Mouse (Mus musculus): Measurements from ENCODE around the gene Neurod6. TPM values are rescaled to one million over a fixed set of nuclear protein-coding genes. Genes with fewer than 3 reads are reported as not detected.
"Not testable (repeated sequence)": the region's sequence is repeated elsewhere in the genome, so short reads cannot be mapped to it uniquely, and the experiment has no call there.

Neurod6 gene
- not detected in 2 replicates for polyA plus RNA-seq (2016; fragmentation: Nextera tagmentation; extraction: Ambion mirVana)

DNA sequence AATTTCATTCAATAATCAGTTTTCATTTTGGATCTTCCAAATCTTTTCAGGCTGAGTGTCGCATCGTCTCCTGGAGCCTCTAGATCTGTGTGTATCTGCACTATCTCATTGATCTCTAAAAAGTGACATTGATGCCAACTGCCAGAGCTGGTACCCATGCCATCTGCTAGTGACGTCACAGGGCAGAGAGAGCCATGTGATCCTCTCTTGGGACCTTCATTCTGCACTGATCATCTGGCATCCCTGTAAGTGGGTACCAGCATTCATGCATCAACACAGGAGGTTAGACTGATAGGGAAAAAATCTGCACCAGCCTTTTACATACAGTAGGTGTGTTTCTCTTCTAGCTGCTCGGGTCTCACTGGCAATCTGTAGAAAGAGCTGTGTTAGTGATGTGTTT is at the start of gene Neurod6:
Gene Neurod6 (minus strand): TSS at position 290 of the 400 bp plus-strand sequence.
- Histone ChIP-seq H3K9ac (no peak within 1 kb of the TSS), H3K27ac (no peak within 1 kb of the TSS), H3K36me3 (no peaks in the 10 kb centered on the region), H3K4me3 (no peak within 1 kb of the TSS), H3K4me1 (no peaks in the 10 kb centered on the region), H3K9me3 (replicated peaks) (no peaks in the 10 kb centered on the region), H3K27me3 (replicated peaks) (peaks cover 28% of the 10 kb centered on the region), H3K4me2 (no peak within 1 kb of the TSS)
- WGBS (ENCODE audit: insufficient replicate concordance), result 70% methylated on average over 4 of the region's 4 CpGs
- ATAC-seq, result no peak

DNA sequence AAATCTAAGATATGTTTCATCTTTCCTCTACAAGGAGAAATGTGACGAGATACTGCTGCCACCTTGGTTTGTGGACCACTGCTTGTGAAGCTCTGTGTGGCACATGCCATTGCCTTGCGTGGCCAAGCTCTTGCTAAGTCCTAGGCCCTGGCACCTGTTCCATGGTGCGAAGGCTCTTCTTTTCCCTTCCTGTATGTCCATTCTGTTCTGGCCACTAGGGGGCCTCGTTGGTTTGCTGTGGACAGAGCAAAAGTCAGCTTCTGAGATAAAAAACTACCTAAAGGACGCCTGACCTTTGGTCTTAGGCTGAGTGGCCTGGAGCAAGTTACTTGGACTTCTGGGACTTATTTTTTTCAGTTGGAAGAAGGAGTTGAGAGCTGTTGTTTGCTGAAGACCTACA is 36.1 kb upstream of the Neurod6 start:
- 21% methylated on average over 5 of the region's 5 CpGs for WGBS (ENCODE audit: insufficient replicate concordance)
- Histone ChIP-seq H3K27ac (no peak overlapping the region), H3K4me1 (no peaks in the 10 kb centered on the region), H3K4me2 (no peak overlapping the region), H3K9me3 (replicated peaks) (no peaks in the 10 kb centered on the region), H3K9ac (no peak overlapping the region), H3K36me3 (no peaks in the 10 kb centered on the region), H3K4me3 (no peak overlapping the region), H3K27me3 (replicated peaks) (no peaks in the 10 kb centered on the region)
- ATAC-seq, result no peak

DNA sequence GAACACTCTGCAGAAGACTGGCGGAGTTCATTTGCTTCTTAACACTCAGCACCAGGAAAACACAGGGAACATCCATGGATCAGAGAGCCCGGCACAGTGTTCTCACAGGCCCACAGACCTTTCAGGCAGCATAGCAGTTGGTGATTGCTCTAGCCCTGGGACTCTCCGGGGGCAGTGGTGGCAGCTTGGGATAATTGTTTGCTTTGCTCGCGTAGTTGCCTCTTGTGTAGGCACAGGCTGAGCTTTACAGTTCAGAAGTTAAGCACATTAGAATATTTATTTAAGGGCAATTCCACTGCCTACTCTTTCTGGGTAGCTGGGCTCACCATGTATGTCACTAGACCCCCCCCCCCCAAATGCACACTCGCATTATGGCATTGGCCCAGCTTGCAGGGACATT is 34.4 kb upstream of the Neurod6 start:
- ATAC-seq, result no peak
- Histone ChIP-seq H3K4me3 (no peak overlapping the region), H3K36me3 (no peaks in the 10 kb centered on the region), H3K9ac (no peak overlapping the region), H3K27ac (no peak overlapping the region), H3K27me3 (replicated peaks) (no peaks in the 10 kb centered on the region), H3K9me3 (replicated peaks) (no peaks in the 10 kb centered on the region), H3K4me2 (no peak overlapping the region), H3K4me1 (no peaks in the 10 kb centered on the region)
- 66% methylated on average over 6 of the region's 6 CpGs for WGBS (ENCODE audit: insufficient replicate concordance)

DNA sequence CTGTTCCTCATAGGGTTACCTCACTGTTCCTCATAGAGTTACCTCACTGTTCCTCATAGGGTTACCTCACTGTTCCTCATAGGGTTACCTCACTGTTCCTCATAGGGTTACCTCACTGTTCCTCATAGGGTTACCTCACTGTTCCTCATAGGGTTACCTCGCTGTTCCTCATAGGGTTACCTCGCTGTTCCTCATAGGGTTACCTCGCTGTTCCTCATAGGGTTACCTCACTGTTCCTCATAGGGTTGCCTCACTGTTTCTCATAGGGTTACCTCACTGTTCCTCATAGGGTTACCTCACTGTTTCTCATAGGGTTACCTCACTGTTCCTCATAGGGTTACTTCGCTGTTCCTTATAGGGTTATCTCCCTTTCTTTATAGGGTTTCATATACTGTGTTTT is 29.9 kb upstream of the Neurod6 start:
- H3K27me3 ChIP-seq (replicated peaks); H3K9ac ChIP-seq; H3K9me3 ChIP-seq (replicated peaks); H3K36me3 ChIP-seq; H3K4me1 ChIP-seq; H3K27ac ChIP-seq; H3K4me2 ChIP-seq; H3K4me3 ChIP-seq; ATAC-seq: not testable (repeated sequence)
- WGBS (ENCODE audit: insufficient replicate concordance), result 80% methylated on average over 4 of the region's 4 CpGs

DNA sequence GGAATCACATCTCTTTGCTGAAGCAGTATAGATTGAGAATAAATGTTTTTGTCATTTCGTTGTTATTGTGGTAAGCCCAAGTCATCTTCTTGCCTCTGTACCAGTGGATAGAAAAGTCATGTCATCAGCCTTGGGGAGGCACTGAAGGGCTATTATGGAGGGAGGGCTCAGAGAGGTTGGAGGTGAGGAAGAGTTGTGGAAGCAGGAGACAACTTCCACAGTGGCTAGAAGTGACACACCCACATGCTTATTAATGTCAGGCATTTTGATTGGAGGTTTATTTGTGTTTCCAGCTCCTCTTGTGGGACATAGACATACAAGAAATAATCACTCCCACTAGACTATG is 23.7 kb upstream of the Neurod6 start:
- 58% methylated on average over 1 of the region's 1 CpGs for WGBS (ENCODE audit: insufficient replicate concordance)
- no peaks in the 10 kb centered on the region for H3K36me3 ChIP-seq
- H3K9me3 ChIP-seq (replicated peaks), result no peaks in the 10 kb centered on the region
- H3K4me3 ChIP-seq, result no peak overlapping the region
- no peak overlapping the region for H3K4me2 ChIP-seq
- ATAC-seq, result no peak
- H3K27ac ChIP-seq, result no peak overlapping the region
- no peaks in the 10 kb centered on the region for H3K4me1 ChIP-seq
- H3K27me3 ChIP-seq (replicated peaks), result no peaks in the 10 kb centered on the region
- H3K9ac ChIP-seq, result no peak overlapping the region

DNA sequence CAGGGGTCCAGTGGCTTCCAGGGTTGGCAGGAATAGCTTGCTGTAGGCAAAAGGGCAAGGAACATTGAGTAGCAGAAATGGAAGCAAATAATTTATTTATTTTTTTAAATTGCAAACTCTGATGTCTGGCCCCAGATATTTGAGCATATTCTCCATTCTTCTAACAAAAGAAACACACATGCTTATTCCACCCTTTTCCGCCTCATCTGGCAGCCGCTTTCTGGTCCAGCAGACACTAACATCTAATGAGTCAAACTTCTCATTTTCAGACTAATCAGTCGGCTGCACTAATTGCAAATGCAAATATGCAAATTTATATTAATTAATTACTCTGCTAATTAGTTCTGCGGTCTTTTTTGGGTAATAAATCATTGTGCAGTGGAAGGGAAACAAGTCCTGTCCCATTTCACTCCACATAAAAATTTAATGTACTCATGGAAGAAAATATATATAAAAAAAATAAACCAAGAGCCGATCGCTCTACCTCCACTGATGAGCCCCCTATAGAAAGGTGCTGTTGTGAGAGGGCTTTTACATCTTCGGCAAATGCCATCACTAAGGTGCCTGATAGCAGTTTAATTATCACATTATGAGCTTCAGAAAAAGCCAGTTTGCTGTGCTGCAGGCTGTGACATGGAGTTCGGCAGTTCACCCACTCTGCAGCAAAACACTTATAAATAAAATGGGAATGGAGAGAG is 23.1 kb upstream of the Neurod6 start:
- Histone ChIP-seq H3K36me3 (no peaks in the 10 kb centered on the region), H3K9me3 (replicated peaks) (no peaks in the 10 kb centered on the region), H3K4me3 (no peak overlapping the region), H3K27ac (no peak overlapping the region), H3K9ac (no peak overlapping the region), H3K4me1 (no peaks in the 10 kb centered on the region), H3K27me3 (replicated peaks) (no peaks in the 10 kb centered on the region), H3K4me2 (no peak overlapping the region)
- no peak for ATAC-seq
- WGBS (ENCODE audit: insufficient replicate concordance), result 73% methylated on average over 8 of the region's 8 CpGs

DNA sequence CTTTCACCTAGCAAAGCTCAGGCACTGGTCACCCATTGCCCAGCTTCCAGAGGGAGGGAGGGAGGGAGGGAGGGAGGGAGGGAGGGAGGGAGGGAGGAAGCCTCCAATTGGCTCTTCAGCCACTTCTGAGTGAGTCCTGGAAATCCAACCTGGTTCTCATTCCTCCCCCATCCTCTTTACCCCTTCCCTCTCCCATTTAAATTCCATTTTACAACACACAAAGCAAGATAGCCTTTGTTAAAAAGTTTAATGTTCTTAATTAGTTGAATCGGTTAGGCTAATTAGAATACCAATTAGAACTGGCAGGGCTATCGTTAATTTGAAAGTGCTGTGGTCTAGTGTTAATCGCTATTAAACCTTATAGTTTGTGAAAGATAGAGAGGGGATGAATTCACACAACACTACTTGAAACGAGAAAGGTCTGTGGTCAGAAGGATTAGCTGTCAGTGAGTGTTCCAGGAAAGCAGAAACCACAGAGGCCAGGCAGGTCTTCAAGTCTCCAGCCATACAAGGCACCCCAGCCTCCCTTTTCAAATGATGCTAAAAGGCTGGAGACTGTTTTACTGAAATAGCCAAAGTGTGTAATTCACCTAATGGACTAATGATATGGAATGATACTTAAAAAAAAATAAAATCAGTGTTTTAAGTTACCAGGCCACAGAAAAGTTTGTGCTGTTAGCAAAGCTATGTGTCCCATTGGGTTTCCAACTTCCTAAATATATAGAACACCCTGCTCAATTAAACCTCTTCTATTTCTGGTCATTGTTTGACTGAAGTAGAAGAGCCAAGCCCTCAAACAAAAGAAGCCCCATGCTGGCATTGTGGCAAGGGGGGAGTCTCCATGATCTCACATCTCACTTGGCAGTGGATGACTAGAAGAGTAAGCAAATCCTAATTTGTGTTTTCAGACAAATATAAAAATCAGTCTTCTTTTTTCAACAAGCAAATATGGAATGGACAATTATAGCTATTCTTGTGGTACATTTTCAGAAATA is 19.6 kb upstream of the Neurod6 start:
- H3K4me1 ChIP-seq, result no peaks in the 10 kb centered on the region
- H3K4me3 ChIP-seq, result no peak overlapping the region
- H3K36me3 ChIP-seq, result no peaks in the 10 kb centered on the region
- no peak overlapping the region for H3K9ac ChIP-seq
- no peak for ATAC-seq
- no peaks in the 10 kb centered on the region for H3K27me3 ChIP-seq (replicated peaks)
- no peaks in the 10 kb centered on the region for H3K9me3 ChIP-seq (replicated peaks)
- no peak overlapping the region for H3K4me2 ChIP-seq
- 31% methylated on average over 4 of the region's 4 CpGs for WGBS (ENCODE audit: insufficient replicate concordance)
- no peak overlapping the region for H3K27ac ChIP-seq

DNA sequence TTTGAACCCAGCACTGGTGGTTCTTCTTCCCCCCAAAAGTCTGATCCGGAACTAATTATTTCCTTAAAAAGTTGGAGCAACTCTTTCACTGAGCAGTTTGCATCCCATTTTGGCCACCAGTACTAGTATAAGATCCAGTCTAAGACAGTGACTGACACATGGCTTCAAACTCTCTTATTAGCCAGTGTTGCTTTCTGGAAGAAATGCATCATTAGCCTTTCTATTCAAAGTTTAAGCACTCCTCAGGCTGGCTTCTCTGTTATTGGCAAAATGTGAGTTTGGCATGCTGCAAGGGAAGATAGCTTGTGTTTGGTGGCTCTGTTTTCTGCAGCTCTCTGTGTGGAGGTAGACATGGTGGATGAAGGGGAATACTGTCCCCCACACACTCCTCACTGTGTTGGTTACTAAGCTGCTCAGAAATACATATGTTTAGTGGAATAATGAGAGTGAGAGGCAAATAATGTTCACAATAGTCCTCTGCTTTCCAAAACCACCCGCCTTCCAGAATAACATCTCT is 9.0 kb upstream of the Neurod6 start:
- no peak overlapping the region for H3K27ac ChIP-seq
- H3K27me3 ChIP-seq (replicated peaks), result no peaks in the 10 kb centered on the region
- ATAC-seq, result no peak
- H3K4me1 ChIP-seq, result no peaks in the 10 kb centered on the region
- H3K9ac ChIP-seq, result no peak overlapping the region
- WGBS (ENCODE audit: insufficient replicate concordance), result 68% methylated on average over 2 of the region's 2 CpGs
- no peak overlapping the region for H3K4me2 ChIP-seq
- no peaks in the 10 kb centered on the region for H3K9me3 ChIP-seq (replicated peaks)
- H3K36me3 ChIP-seq, result no peaks in the 10 kb centered on the region
- no peak overlapping the region for H3K4me3 ChIP-seq

DNA sequence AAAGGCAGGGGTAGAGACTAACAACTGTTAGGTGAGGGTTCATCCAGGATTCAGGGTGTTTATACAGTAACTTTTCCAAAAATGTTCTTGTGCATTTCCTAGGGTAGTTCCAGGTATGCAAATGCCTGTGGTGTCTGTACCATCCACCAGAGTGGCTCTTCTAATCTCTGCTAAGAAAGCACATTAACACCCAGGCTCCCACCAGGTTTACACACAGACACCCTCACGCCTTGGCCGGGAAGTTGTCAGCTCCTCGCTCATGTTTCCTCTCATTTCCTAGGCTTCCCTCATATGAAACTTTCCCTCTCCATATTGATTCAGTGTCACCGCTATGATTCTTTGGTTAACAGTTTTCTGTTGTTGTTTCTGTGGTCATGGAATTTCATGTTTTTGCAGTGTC is 2.4 kb upstream of the Neurod6 start:
- WGBS (ENCODE audit: insufficient replicate concordance), result 81% methylated on average over 4 of the region's 4 CpGs
- H3K36me3 ChIP-seq, result no peaks in the 10 kb centered on the region
- H3K9ac ChIP-seq, result no peak overlapping the region
- H3K4me2 ChIP-seq, result no peak overlapping the region
- H3K27me3 ChIP-seq (replicated peaks), result peaks cover 10% of the 10 kb centered on the region
- no peak overlapping the region for H3K4me3 ChIP-seq
- H3K4me1 ChIP-seq, result no peaks in the 10 kb centered on the region
- no peaks in the 10 kb centered on the region for H3K9me3 ChIP-seq (replicated peaks)
- ATAC-seq, result no peak
- no peak overlapping the region for H3K27ac ChIP-seq

DNA sequence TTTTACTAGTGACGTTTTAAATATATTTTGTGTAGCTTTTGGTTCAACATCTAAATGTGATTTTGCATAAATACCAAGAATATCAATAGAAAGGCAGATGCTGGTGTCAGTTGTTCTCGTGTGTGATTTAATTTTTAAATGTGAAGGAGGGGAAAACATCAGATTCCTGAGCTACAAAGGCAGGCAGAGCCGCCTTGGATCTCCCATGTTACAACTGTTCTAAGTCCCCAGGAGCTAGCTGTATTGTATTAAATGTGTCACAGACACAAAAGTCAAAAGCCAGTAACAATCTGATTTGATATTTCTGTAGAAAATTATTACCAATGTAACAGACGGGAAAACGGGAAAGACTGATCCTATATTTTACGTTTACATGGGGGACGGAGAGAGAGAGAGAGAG is 1.8 kb upstream of the Neurod6 start:
- H3K4me1 ChIP-seq, result no peaks in the 10 kb centered on the region
- H3K4me2 ChIP-seq, result no peak overlapping the region
- H3K27me3 ChIP-seq (replicated peaks), result peaks cover 12% of the 10 kb centered on the region
- no peak overlapping the region for H3K4me3 ChIP-seq
- no peak for ATAC-seq
- H3K9me3 ChIP-seq (replicated peaks), result no peaks in the 10 kb centered on the region
- H3K36me3 ChIP-seq, result no peaks in the 10 kb centered on the region
- 55% methylated on average over 7 of the region's 7 CpGs for whole genome bisulfite sequencing (ENCODE audit: insufficient replicate concordance)
- no peak overlapping the region for H3K27ac ChIP-seq
- H3K9ac ChIP-seq, result no peak overlapping the region

DNA sequence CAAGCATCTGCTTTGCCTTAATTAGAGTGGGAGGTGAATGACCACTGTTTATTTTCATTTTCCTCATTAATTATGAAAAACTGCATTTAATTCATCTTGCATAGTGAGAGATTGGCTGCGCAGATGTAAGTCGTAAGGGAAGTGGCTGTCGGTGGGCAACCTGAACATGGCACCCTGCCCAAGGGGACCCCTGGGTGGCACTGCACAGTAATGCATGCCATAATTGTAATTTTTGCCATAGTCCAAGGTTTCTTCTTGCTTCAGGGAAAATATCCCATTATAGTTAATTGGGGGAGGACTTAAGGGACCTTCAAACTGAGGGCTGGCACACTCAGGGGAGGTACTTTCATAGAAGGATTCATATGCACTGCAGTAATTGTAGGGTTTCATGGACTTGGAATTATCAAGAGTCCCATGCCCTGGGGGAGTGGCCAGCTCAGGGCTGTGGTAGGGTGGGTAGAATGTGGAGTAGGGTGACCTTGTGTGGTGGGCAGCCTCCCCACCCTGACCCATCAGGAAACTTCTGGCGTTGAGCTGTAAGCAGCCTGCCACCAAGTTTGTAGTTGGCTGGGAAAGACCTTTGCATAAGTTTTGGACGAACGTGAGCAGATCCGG is 2.4 kb downstream of the Neurod6 start:
- Histone ChIP-seq H3K9ac (no peak overlapping the region), H3K4me2 (no peak overlapping the region), H3K4me3 (no peak overlapping the region), H3K4me1 (no peaks in the 10 kb centered on the region), H3K27ac (no peak overlapping the region), H3K27me3 (replicated peaks) (peaks cover 32% of the 10 kb centered on the region), H3K36me3 (no peaks in the 10 kb centered on the region), H3K9me3 (replicated peaks) (no peaks in the 10 kb centered on the region)
- WGBS (ENCODE audit: insufficient replicate concordance), result 77% methylated on average over 7 of the region's 7 CpGs
- no peak for ATAC-seq

DNA sequence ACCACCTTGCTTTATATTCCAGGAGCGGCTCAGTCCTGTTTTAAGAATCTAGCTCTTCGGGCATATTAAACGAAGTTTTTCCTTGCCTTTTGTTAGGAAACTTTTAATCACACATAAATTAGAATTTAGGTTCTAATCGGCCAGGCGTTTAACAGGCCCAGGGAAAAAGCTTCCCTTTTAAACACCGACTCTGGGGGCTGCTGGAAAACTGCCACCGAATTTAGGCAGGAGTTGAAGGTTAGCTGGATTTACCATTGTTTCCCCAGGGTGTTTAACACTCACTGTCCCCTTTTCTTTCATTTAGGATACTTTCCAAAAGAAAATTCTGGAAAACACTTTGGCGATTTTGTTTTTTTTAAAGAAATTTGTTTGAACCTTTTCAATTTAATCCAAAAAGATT is 3.7 kb downstream of the Neurod6 start:
- peak overlapping the region; percentile 40 for H3K4me2 ChIP-seq
- H3K4me1 ChIP-seq, result no peaks in the 10 kb centered on the region
- peaks cover 32% of the 10 kb centered on the region for H3K27me3 ChIP-seq (replicated peaks)
- ATAC-seq, result no peak
- H3K9me3 ChIP-seq (replicated peaks), result no peaks in the 10 kb centered on the region
- no peak overlapping the region for H3K9ac ChIP-seq
- no peaks in the 10 kb centered on the region for H3K36me3 ChIP-seq
- H3K27ac ChIP-seq, result no peak overlapping the region
- peak overlapping the region; percentile 6; the same call in 1 of the 2 replicates for H3K4me3 ChIP-seq
- 23% methylated on average over 8 of the region's 8 CpGs for WGBS (ENCODE audit: insufficient replicate concordance)

Data from liver, embryonic 12.5 days (tissue).